Mouse (Mus musculus) lung, postnatal 10 days (tissue): ENCODE data around the gene Abca7.

ENCODE experiments used
- DNase-seq: peaks from one replicate; pipeline ENCODE4 v3.0.0; 2021

The Abca7 gene

DNA sequence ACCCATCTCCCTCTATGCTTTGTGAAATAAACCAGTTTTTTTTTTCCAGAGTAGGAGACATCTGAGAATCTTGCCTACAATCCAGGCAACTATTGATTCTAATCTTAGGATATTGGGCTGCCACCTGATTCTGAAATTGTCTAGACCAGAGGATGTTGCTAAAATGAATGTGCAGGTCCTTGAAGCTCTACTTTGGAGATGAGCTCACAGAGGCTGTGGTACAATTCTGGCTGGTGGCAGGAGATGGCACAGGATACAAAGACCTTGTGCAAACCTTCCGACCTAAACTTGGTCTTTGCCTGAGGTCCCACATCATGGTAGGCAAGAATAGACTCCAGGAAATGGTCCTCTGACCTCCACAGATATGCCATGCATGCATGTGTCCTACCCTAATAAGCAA lies 658 bp upstream of the Abca7 start:
- DNase-seq: no peak

DNA sequence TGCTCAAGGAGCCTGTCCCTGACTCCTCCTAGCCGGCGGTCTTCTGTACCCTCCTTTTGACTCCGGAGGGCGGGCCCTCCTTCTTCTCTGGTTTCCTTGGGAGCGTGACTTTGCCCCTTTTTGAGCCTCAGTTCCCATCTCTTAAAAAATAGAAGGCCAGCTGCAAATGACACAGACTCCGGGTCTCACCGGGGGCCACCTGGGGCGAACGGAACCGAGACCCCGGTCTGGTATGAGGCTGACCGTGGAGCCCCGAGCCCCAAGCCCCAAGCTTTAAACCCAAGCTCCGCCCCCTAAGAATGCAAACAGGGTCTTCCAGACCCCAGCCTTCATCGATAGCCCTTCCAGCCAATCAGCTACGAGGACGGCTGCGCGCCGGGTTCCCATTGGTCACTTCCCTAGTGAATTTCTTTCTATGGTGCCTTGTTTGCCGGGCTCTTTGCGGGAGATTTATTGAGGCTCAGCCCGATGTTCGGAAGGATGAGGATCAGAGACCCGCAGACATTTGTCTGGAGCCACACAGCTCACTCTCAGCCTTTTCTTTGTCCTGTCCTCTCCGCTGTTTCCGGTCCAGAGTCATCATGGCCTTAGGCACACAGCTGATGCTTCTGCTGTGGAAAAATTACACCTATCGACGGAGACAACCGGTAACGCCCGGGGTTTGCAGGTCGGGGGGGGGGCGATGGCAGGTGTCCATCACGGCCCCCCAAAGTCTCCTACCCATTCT lies 903 bp downstream of the Abca7 start:
- DNase-seq: peak; percentile 76

DNA sequence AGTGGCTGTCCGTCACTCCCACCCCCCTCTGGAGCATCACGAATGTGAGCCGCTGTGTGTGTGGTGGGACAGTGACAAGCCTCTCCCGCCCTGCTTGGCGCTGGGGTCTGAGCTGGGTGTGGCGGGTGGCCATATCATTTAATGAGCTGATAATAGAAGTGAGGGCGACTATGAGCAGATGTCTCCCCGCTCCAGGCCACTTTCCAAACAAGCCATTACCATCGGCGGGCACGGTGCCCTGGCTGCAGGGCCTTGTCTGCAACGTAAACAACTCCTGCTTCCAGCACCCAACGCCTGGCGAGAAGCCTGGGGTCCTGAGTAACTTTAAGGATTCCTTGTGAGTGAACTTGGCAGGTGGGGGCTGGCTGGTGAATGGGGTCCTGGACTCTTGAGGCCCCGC lies 1.5 kb downstream of the Abca7 start:
- DNase-seq: peak; percentile 76

DNA sequence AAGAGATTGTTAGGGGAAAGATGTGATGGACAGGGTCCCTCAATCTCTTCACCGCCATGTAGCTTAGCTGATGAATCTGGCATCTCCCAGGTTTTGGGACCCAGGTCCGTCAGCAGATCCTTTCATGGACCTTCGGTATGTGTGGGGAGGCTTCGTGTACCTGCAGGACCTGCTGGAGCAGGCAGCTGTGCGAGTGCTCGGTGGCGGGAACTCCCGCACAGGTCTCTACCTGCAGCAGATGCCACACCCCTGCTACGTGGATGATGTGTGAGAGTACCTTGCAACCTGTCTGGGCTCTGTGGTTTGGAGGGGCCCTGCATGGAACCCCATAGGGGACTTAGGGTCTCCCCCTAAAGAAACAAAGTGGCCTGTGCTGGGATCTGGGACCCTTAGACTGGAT lies 5.7 kb downstream of the Abca7 start:
- no peak for DNase-seq

DNA sequence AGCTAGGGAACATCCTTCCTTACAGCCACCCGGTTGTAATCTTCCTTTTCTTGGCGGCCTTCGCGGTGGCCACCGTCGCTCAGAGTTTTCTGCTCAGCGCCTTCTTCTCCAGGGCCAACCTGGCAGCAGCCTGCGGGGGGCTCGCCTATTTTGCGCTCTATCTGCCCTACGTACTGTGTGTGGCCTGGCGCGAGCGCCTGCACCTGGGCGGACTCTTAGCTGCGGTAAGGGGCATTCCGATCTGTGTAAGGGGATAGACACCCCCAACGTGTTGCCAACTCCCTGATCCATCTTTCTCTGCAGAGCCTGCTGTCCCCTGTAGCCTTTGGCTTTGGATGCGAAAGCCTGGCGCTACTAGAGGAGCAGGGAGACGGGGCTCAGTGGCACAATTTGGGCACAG lies 6.5 kb downstream of the Abca7 start:
- DNase-seq: no peak

DNA sequence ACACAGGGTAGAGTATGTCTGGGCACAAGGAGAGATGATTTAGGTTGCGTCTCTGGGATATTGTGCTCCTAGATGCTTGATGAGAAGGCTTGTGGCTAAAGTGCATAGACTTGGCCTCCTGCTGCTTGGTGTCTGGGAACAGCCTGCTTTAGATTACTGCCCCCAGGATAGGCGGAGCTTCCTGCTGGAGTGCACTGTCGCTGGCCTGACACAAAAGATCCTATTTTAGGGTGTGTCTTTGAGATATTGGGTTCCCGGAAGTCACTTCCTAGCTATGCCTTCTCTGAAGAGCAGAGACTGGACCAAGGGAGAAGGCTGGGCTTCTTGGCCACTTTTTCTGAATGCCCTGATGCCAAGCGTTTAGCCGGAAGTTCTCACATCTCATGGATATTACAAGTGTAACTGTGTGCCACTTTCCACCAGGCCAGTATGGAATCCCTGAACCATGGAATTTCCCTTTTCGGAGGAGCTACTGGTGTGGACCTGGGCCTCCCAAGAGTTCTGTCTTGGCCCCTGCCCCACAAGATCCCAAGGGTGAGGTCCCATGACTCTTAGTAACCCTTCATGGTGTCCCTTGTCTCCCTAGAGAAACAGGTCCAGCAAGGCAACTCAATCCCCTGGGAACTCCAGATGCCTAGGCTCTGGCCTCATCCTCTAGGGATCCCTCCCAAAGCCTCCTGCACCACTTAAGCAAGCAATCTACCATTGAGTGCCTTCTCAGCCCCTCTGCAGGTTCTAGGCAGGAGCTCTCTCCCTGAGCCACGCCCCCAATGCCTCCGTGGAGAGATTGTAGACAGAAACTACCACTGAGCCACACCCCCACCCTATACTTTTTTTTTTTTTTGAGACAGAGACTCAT lies 7.3 kb downstream of the Abca7 start:
- peak; percentile 75 for DNase-seq

DNA sequence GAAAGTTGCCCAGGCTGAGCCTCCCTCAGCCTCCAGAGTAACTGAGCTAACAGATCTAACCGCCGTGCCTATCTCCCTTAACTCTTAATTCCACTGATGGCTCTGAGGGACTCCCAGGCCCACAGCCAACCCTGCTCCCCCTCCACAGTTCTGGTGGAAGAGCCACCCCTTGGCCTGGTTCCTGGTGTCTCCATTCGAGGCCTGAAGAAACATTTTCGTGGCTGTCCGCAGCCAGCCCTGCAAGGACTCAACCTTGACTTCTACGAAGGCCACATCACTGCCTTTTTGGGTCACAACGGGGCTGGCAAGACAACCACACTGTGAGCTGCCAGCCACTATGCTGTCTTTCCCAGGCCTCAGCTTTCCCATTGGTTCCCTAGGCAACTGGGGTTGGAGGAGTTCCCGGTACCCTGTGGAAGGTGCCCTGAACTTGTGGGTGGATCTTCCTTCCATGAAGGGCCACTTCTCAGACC lies 8.0 kb downstream of the Abca7 start:
- no peak for DNase-seq

DNA sequence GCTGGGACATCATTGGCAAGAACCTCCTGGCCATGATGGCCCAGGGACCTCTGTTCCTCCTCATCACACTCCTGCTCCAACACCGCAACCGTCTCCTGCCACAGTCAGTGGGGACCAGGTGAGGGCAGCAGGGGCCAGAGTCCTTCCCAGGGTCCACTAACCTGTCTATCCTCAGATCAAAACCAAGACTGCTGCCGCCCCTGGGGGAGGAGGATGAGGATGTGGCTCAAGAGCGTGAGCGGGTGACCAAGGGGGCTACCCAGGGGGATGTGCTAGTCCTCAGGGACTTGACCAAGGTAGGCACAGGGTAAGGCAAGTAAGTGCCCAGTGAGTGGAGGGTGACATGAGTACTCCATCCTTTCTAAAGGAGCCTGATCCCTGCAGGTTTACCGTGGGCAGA lies 15.4 kb downstream of the Abca7 start:
- no peak for DNase-seq

DNA sequence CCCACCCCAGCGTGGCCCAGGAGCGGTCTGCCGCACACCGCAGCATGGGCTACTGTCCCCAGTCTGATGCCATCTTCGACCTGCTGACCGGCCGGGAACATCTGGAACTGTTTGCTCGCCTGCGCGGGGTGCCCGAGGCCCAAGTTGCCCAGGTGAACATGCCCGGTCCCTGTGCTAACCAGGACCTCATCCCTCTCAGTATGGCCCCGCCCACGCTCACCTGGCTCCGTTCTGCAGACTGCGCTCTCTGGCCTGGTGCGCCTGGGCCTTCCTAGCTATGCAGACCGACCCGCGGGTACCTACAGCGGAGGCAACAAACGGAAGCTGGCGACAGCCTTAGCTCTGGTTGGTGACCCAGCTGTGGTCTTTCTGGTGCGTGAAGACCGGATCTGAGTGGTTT lies 17.3 kb downstream of the Abca7 start:
- DNase-seq: no peak

DNA sequence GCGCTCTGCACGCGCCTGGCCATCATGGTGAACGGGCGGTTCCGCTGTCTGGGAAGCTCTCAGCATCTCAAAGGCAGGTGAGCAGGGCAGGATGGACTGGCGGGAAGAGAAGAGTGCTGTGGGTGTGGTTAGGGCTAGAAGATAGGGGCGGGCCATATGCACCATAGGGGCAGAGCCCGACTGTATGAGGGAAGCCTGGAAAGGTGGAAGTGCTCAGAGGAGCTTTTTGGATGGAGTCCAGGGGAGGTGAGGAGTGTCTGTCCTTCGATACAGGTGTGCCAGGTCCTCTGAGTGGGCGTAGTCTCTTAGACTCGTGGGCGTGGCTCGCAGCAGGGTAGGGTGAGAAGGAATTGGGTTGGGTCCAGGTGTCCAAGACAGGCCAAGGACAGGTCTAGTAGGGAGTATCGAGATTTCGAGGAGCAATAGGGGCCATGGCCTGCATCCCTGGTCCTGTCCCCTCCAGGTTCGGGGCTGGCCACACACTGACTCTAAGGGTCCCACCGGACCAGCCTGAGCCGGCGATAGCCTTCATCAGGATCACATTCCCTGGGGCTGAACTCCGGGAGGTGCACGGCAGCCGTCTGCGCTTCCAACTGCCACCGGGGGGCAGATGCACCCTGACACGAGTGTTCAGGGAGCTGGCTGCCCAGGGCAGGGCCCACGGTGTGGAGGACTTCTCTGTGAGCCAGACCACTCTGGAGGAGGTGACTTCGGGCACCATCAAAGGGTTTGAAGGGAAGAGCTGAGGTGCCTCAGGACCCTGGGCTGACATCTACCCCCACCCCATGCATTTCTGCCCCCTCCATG lies 18.4 kb downstream of the Abca7 start:
- peak; percentile 64 for DNase-seq

DNA sequence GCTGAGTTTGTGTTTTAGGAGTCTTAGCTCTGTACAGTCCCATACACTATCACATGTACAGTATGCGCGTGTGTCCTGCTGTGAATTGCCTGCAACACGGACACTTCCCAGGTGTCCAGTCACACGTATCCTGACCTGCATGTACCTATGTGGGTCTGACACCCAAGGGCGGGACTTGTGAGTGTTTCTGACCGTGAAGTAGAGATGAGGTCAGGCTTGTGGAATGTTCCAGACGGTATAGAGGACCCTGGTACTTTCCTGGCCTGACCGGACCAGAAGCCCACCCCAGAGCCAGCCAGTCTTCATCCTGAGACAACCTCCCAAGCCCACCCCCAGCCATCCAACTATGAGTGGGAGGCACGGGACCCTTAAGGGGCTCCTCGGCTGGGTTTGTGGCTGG lies 19.3 kb downstream of the Abca7 start:
- peak; percentile 62 for DNase-seq

DNA sequence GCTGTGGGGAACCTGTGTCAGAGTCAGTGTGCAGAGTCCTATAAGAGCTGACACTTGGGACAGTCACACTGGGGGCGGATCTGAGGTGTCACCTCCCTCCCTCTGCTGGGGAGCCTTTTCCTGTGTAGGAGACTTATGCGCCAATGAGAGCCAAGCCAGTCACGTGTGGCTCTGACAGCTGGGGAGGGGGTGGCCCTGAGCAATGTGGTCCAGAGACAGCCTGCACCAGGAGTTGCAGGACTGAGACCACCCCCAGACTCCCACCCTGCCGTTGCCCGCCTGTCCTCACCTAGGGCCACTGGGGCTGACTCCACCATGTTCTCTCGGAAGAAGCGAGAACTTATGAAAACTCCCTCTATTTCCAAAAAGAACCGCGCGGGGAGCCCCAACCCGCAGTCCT lies 20.2 kb downstream of the Abca7 start, which contains the start of gene Arhgap45:
TSS of gene Arhgap45 (plus strand) at position 143 of the 400 bp plus-strand sequence.
- DNase-seq: peak; percentile 68

DNA sequence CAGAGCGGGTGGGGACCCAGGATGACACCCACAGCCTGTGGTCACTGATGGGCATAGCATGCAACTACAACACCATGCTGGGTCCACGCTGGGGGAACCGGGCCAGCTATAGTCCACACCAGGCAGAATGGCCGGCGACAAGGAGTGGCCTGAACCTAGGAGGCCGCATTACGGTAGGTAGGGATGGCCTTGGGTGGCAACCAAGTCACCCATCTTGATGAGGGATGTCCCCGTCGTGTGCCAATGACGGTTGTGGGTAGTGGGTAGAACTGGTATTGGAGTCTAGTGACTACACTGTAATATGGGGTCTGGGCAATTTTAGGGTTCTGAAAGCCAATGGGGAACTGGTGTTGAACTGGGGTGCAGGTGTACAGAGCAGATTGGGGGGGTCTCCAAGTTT lies 20.6 kb downstream of the Abca7 start:
- no peak for DNase-seq

DNA sequence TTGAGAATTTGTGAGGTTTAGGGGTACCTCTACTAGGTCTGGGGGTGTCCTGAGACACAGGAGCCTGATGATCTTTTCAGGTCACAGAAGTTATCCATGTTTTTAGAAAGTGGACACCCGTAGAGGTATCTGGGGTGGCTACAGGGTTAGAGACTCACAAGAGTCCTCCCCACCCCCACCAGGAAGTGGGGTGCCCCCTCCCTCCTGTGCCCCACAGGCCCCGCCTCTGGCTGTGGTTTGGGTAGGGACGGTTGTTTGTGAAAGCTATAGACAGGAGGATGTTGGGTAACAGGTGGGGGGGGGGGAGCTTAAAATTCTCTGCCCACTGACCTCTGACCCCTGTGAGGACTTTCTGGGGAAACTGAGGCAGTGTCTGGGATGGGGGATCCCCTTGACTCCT lies 21.1 kb downstream of the Abca7 start:
- peak; percentile 80 for DNase-seq

DNA sequence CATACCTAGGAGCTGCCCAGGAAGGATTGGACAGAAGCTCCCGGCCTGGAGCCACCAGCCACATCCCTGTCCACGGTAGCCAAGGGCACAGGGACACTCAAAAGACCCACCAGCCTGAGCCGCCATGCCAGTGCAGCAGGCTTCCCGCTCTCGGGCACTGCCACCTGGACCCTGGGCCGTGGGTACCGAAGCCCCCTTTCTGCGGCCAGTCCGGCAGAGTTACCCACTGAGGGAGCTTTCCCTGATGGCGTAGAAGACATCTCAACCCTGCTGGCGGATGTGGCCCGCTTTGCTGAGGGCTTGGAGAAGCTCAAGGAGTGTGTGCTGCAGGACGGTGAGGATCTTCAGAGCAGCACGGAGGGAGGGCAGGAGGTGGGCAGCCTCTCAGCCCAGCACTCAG lies 21.5 kb downstream of the Abca7 start:
- no peak for DNase-seq

DNA sequence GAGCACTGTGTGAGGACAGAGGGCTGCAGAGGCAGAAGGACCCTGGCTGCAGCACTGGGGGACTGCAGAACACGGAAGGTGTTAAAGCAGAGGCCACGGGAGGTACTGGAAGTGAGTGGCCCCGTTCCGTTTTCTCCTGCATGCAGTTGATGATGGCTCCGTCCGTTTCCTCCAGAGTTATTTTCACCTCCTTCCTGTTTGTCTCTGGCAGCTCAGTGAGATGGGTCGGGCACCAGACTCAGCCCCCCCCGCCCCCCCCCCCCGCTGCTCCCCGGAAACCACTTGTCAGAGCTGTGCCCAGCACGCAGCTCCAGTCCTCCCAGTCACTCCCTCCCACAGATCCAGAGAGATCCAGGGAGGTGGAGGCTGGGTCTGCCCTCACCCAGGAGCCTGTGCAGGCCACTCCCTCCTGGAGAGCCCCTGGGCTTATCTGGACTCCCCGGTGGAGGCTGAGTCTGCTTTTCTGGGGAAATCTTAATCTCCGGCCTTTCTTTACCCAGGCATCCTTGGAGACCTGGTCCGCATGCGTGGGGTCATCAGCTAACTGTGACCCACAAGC lies 22.5 kb downstream of the Abca7 start:
- DNase-seq: peak; percentile 74

DNA sequence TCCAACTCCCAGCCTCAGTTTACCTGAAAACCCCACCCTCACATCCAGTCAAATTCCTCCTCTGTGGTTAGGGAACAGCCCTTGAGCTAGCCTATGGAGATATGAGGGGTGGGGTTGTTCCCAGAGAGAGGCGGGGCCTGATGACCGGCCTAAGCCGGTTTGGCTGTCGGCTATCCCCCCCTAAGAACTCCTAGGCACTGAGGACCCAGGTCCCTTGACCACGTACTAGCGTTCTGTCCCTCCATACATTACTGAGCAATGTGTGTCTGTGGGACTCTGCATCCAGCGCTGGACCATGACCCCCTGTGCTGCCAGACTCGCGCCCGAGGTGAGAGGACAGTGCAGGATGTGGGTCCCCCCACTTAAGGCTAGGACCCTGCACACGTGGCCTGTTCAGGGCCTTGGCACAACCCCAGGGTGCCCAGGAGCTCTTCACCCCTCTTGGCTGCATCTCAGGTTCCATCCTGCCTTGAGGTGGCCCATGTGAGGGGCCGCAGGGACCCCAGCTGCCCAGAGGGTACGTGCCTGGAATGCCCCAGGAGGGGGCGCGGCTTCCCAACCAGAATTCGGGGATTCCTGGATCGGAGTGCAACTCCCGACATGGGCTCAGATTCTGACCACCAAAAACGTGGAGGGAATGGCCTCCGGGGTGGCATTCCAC lies 23.3 kb downstream of the Abca7 start:
- peak; percentile 65 for DNase-seq

DNA sequence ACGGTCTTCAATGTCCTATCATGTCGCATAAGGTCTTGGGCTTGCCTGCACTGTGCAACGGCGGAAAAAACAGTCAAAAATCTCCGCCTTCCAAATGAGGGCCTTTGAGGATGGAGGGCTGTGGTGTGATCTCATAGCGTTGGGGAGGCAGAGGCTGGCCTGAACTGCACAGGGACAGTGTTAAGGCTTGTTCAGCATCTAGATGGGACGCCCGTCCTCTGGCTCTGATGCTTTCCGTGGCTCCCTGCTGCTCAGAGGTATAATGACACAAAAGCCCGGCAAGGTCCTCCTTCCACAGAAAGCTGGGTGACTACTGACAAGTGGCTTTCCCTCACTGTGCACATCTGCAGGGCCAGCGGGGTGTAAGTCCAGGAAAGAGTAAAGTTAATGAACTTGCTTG lies 23.9 kb downstream of the Abca7 start:
- DNase-seq: no peak

DNA sequence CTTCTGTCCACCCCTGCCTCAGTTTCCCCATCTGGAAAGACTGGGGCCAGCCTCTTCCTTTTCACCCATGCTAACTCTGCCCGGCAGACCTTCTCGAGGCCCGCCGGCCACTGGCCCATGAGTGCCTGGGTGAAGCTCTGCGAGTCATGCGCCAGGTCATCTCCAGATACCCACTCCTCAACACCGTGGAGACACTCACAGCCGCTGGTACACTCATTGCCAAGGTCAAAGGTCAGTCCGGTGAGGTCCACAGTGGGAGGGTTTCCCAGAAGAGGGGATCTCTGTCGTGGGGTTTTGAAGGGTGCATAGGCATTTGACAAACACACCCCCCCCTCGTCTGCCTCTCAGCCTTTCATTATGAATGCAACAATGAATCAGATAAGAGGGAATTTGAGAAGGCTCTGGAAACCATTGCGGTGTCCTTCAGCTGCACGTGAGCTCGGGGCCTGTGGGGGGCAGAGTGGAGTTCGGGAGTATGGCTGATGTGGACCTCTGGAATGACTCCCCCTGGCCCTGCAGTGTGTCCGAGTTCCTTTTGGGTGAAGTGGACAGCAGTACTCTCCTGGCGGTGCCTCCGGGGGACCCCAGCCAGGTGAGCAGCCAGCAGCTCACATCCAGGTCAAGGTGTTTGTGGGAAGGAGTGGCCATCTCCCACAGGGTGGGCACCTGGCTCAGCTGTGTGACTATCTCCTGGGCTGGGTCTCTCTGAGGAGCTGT lies 24.5 kb downstream of the Abca7 start:
- no peak for DNase-seq

DNA sequence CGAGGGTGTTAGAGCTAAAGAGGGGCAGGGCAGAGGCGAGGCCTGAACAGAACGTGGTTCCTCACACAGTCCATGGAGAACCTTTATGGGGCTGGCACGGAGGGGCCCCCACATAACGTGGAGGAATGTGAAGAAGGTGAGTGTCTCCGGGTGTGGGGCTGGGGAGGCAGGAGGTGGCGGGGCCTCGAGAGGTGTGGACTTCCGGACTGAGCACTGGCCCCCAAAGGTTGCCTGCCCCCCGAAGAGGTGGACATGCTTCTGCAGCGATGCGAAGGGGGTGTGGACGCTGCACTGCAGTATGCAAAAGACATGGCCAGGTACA lies 25.0 kb downstream of the Abca7 start:
- no peak for DNase-seq

DNA sequence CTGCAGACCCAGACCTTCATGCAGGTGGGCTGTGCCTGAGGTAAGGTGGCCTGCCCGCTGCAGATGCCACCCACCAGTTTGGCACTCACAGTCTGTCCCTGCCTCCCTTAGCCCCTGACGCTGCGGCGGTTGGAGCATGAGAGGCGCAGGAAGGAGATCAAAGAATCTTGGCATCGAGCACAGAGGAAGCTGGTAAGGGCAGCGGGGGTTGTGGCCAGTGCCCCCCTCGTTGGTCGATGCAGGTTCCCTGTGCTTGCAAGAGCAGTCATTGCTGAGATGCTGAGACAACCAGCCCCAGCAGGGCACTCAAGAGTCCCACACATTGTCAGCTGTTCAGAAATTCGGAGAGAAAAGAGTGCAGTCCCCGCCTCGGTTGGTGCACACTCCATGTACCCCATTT lies 25.9 kb downstream of the Abca7 start:
- DNase-seq: no peak

DNA sequence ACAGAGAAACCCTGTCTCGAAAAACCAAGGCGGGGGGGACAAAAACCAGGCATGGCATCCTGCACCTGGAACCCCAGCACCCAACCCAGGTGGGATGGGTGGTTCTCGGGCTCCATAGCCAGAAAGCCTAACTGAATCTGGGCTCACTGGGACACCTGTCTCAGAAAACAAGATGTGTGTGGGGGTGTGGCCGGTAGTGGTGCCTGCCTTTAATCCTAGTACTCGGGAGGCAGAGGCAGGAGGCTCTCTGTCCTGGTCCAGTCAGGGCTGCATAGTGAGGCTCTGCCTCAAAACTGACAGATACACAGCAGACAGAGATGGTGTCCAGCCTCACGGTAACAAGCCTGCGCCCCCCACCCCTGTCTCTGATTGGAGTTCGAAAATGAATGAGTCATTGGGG lies 26.5 kb downstream of the Abca7 start:
- DNase-seq: no peak
